Mouse (Mus musculus): ENCODE data around the gene Auts2. TPM values are rescaled to one million over a fixed set of nuclear protein-coding genes. Genes with fewer than 3 reads are reported as not detected.

Auts2 gene
- total and polyA plus RNA-seq, 2 experiments from 2014 or later: 35.2 to 57.5 TPM

GRCm38 (mm10) chr5:131963565-131963964 is 579.6 kb downstream of the Auts2 start:
- no peak overlapping the region for H3K9ac ChIP-seq (replicated peaks; ENCODE audit: low read length, poor library complexity, severe bottlenecking)
- no peak overlapping the region for H3K27ac ChIP-seq (ENCODE audit: low read depth, low read length)
- H3K4me2 ChIP-seq (ENCODE audit: low read depth, low read length, poor library complexity, severe bottlenecking): no peak overlapping the region
- no peak overlapping the region for H3K4me3 ChIP-seq (ENCODE audit: low read depth, low read length)
- no peak for DNase-seq (ENCODE audit: low spot score)
- no peaks in the 10 kb centered on the region for H3K9me3 ChIP-seq (ENCODE audit: low read length)
- H3K4me1 ChIP-seq (ENCODE audit: insufficient read depth, low read length): peaks cover 10% of the 10 kb centered on the region
- no peaks in the 10 kb centered on the region for H3K27me3 ChIP-seq (ENCODE audit: insufficient read depth, low read length)
- WGBS: 90% methylated on average over 4 of the region's 4 CpGs
- ATAC-seq (ENCODE audit: low FRiP score): no peak
- H3K36me3 ChIP-seq (ENCODE audit: insufficient read depth, low read length): no peaks in the 10 kb centered on the region
- no peak for TF ChIP-seq CTCF (IDR thresholded peaks at IDR 0.05)

GRCm38 (mm10) chr5:131961859-131962258 is 581.3 kb downstream of the Auts2 start:
- no peaks in the 10 kb centered on the region for H3K27me3 ChIP-seq (ENCODE audit: insufficient read depth, low read length)
- peaks cover 3% of the 10 kb centered on the region; the same call in 1 of the 2 replicates for H3K4me1 ChIP-seq (ENCODE audit: insufficient read depth, low read length)
- no peak overlapping the region for H3K4me2 ChIP-seq (ENCODE audit: low read depth, low read length, poor library complexity, severe bottlenecking)
- no peak for TF ChIP-seq CTCF (IDR thresholded peaks at IDR 0.05)
- no peak overlapping the region for H3K4me3 ChIP-seq (ENCODE audit: low read depth, low read length)
- H3K9ac ChIP-seq (replicated peaks; ENCODE audit: low read length, poor library complexity, severe bottlenecking): no peak overlapping the region
- no peaks in the 10 kb centered on the region for H3K9me3 ChIP-seq (ENCODE audit: low read length)
- no peaks in the 10 kb centered on the region for H3K36me3 ChIP-seq (ENCODE audit: insufficient read depth, low read length)
- WGBS: 91% methylated on average over 2 of the region's 2 CpGs
- H3K27ac ChIP-seq (ENCODE audit: low read depth, low read length): no peak overlapping the region
- DNase-seq (ENCODE audit: low spot score) (no peak), ATAC-seq (ENCODE audit: low FRiP score) (no peak)

GRCm38 (mm10) chr5:131960432-131960831 is 582.7 kb downstream of the Auts2 start:
- Histone ChIP-seq H3K9me3 (ENCODE audit: low read length) (no peaks in the 10 kb centered on the region), H3K4me2 (ENCODE audit: low read depth, low read length, poor library complexity, severe bottlenecking) (no peak overlapping the region), H3K9ac (replicated peaks; ENCODE audit: low read length, poor library complexity, severe bottlenecking) (no peak overlapping the region), H3K27ac (ENCODE audit: low read depth, low read length) (no peak overlapping the region), H3K27me3 (ENCODE audit: insufficient read depth, low read length) (no peaks in the 10 kb centered on the region), H3K4me3 (ENCODE audit: low read depth, low read length) (no peak overlapping the region), H3K36me3 (ENCODE audit: insufficient read depth, low read length) (no peaks in the 10 kb centered on the region), H3K4me1 (ENCODE audit: insufficient read depth, low read length) (no peaks in the 10 kb centered on the region)
- no peak for DNase-seq (ENCODE audit: low spot score)
- no peak for ATAC-seq (ENCODE audit: low FRiP score)
- no peak for TF ChIP-seq CTCF (IDR thresholded peaks at IDR 0.05)

- no peaks in the 10 kb centered on the region for H3K27me3 ChIP-seq (ENCODE audit: insufficient read depth, low read length)
- no peak overlapping the region for H3K4me3 ChIP-seq (ENCODE audit: low read depth, low read length)
- no peak for ATAC-seq (ENCODE audit: low FRiP score)
- no peaks in the 10 kb centered on the region for H3K36me3 ChIP-seq (ENCODE audit: insufficient read depth, low read length)
- 63% methylated on average over 3 of the region's 3 CpGs for WGBS
- no peaks in the 10 kb centered on the region for H3K4me1 ChIP-seq (ENCODE audit: insufficient read depth, low read length)
- no peak overlapping the region for H3K4me2 ChIP-seq (ENCODE audit: low read depth, low read length, poor library complexity, severe bottlenecking)
- DNase-seq (ENCODE audit: low spot score): no peak
- TF ChIP-seq CTCF (IDR thresholded peaks at IDR 0.05): no peak
- no peak overlapping the region for H3K9ac ChIP-seq (replicated peaks; ENCODE audit: low read length, poor library complexity, severe bottlenecking)
- H3K9me3 ChIP-seq (ENCODE audit: low read length): no peaks in the 10 kb centered on the region
- no peak overlapping the region for H3K27ac ChIP-seq (ENCODE audit: low read depth, low read length)
Measured at GRCm38 (mm10) chr5:131956998-131957397, 586.1 kb downstream of the Auts2 start.

GRCm38 (mm10) chr5:131956090-131956489 is 587.1 kb downstream of the Auts2 start:
- no peak for DNase-seq (ENCODE audit: low spot score)

GRCm38 (mm10) chr5:131955227-131956016 is 587.7 kb downstream of the Auts2 start:
- Histone ChIP-seq H3K9ac (replicated peaks; ENCODE audit: low read length, poor library complexity, severe bottlenecking) (no peak overlapping the region), H3K4me1 (ENCODE audit: insufficient read depth, low read length) (no peaks in the 10 kb centered on the region), H3K36me3 (ENCODE audit: insufficient read depth, low read length) (no peaks in the 10 kb centered on the region), H3K27me3 (ENCODE audit: insufficient read depth, low read length) (no peaks in the 10 kb centered on the region), H3K4me2 (ENCODE audit: low read depth, low read length, poor library complexity, severe bottlenecking) (no peak overlapping the region), H3K9me3 (ENCODE audit: low read length) (no peaks in the 10 kb centered on the region), H3K27ac (ENCODE audit: low read depth, low read length) (no peak overlapping the region), H3K4me3 (ENCODE audit: low read depth, low read length) (no peak overlapping the region)
- WGBS: 88% methylated on average over 8 of the region's 8 CpGs
- DNase-seq (ENCODE audit: low spot score) (no peak), ATAC-seq (ENCODE audit: low FRiP score) (no peak)
- no peak for TF ChIP-seq CTCF (IDR thresholded peaks at IDR 0.05)

More at GRCm38 (mm10) chr5:131956090-131956489, 587.1 kb downstream of the Auts2 start:
- no peak for ATAC-seq (ENCODE audit: low FRiP score)
- Histone ChIP-seq H3K4me1 (ENCODE audit: insufficient read depth, low read length) (no peaks in the 10 kb centered on the region), H3K9ac (replicated peaks; ENCODE audit: low read length, poor library complexity, severe bottlenecking) (no peak overlapping the region), H3K36me3 (ENCODE audit: insufficient read depth, low read length) (no peaks in the 10 kb centered on the region), H3K27me3 (ENCODE audit: insufficient read depth, low read length) (no peaks in the 10 kb centered on the region), H3K4me3 (ENCODE audit: low read depth, low read length) (no peak overlapping the region), H3K4me2 (ENCODE audit: low read depth, low read length, poor library complexity, severe bottlenecking) (no peak overlapping the region), H3K9me3 (ENCODE audit: low read length) (no peaks in the 10 kb centered on the region), H3K27ac (ENCODE audit: low read depth, low read length) (no peak overlapping the region)
- no peak for TF ChIP-seq CTCF (IDR thresholded peaks at IDR 0.05)
- 71% methylated on average over 7 of the region's 7 CpGs for whole genome bisulfite sequencing

Measured in midbrain, postnatal 0 days (tissue).